Mouse (Mus musculus): ENCODE results near the gene Exoc7. TPM values are rescaled to one million over a fixed set of nuclear protein-coding genes. Genes with fewer than 3 reads are reported as not detected.
A peak's percentile ranks its signal among the peaks of the same experiment; 100 is the strongest.

Exoc7 gene
- total and polyA plus RNA-seq, 2 experiments from 2014 or later = 95.3 to 128 TPM

GRCm38 (mm10) chr11:116342069-116342791 is 35.2 kb upstream of the Exoc7 start:
- H3K4me2 ChIP-seq (ENCODE audit: low read depth, low read length) = no peak overlapping the region
- H3K9me3 ChIP-seq (ENCODE audit: low read length) = no peaks in the 10 kb centered on the region
- DNase-seq (ENCODE audit: low spot score) = peak; percentile 76
- peak overlapping the region; percentile 71 for H3K27ac ChIP-seq
- 44% methylated on average over 25 of the region's 25 CpGs for WGBS
- peaks cover 12% of the 10 kb centered on the region for H3K36me3 ChIP-seq (ENCODE audit: insufficient read depth, low read length)
- no peak overlapping the region for H3K9ac ChIP-seq (replicated peaks; ENCODE audit: low read length)
- ATAC-seq = peak; percentile 87
- no peak overlapping the region for H3K4me3 ChIP-seq (ENCODE audit: low read length)
- peak; percentile 15; the same call in 1 of the 2 replicates for TF ChIP-seq CTCF (IDR thresholded peaks at IDR 0.05; ENCODE audit: low read depth)
- H3K27me3 ChIP-seq (ENCODE audit: insufficient read depth, low read length) = no peaks in the 10 kb centered on the region
- 0 out of 2 replicates have a peak, but pooled peaks cover 7% of the 10 kb centered on the region for H3K4me1 ChIP-seq (ENCODE audit: insufficient read depth, low read length)

GRCm38 (mm10) chr11:116337531-116337930 is 30.5 kb upstream of the Exoc7 start:
- Histone ChIP-seq H3K4me1 (ENCODE audit: insufficient read depth, low read length) (peaks cover 29% of the 10 kb centered on the region), H3K4me2 (ENCODE audit: low read depth, low read length) (no peak overlapping the region), H3K9ac (replicated peaks; ENCODE audit: low read length) (no peak overlapping the region), H3K27me3 (ENCODE audit: insufficient read depth, low read length) (no peaks in the 10 kb centered on the region), H3K4me3 (ENCODE audit: low read length) (no peak overlapping the region), H3K9me3 (ENCODE audit: low read length) (no peaks in the 10 kb centered on the region), H3K27ac (no peak overlapping the region), H3K36me3 (ENCODE audit: insufficient read depth, low read length) (no peaks in the 10 kb centered on the region)
- DNase-seq (ENCODE audit: low spot score) = no peak
- no peak for TF ChIP-seq CTCF (IDR thresholded peaks at IDR 0.05; ENCODE audit: low read depth)
- WGBS = 87% methylated on average over 6 of the region's 6 CpGs
- ATAC-seq = no peak

GRCm38 (mm10) chr11:116337000-116337399 is 30.0 kb upstream of the Exoc7 start:
- ATAC-seq (no peak), DNase-seq (ENCODE audit: low spot score) (no peak)
- H3K4me3 ChIP-seq (ENCODE audit: low read length) = no peak overlapping the region
- no peak for TF ChIP-seq CTCF (IDR thresholded peaks at IDR 0.05; ENCODE audit: low read depth)
- no peak overlapping the region for H3K27ac ChIP-seq
- H3K36me3 ChIP-seq (ENCODE audit: insufficient read depth, low read length) = no peaks in the 10 kb centered on the region
- H3K27me3 ChIP-seq (ENCODE audit: insufficient read depth, low read length) = no peaks in the 10 kb centered on the region
- 57% methylated on average over 12 of the region's 12 CpGs for WGBS
- H3K4me1 ChIP-seq (ENCODE audit: insufficient read depth, low read length) = peaks cover 25% of the 10 kb centered on the region
- H3K9me3 ChIP-seq (ENCODE audit: low read length) = no peaks in the 10 kb centered on the region
- H3K4me2 ChIP-seq (ENCODE audit: low read depth, low read length) = no peak overlapping the region
- H3K9ac ChIP-seq (replicated peaks; ENCODE audit: low read length) = no peak overlapping the region

- TF ChIP-seq CTCF (IDR thresholded peaks at IDR 0.05; ENCODE audit: low read depth) = no peak
- Histone ChIP-seq H3K27ac (peak overlapping the region; percentile 86), H3K36me3 (ENCODE audit: insufficient read depth, low read length) (no peaks in the 10 kb centered on the region), H3K9me3 (ENCODE audit: low read length) (no peaks in the 10 kb centered on the region), H3K9ac (replicated peaks; ENCODE audit: low read length) (peak overlapping the region; percentile 13; the same call in 1 of the 2 replicates), H3K4me2 (ENCODE audit: low read depth, low read length) (peak overlapping the region; percentile 99), H3K27me3 (ENCODE audit: insufficient read depth, low read length) (no peaks in the 10 kb centered on the region), H3K4me1 (ENCODE audit: insufficient read depth, low read length) (peaks cover 22% of the 10 kb centered on the region), H3K4me3 (ENCODE audit: low read length) (peak overlapping the region; percentile 49; the same call in 1 of the 2 replicates)
- DNase-seq (ENCODE audit: low spot score) = peak; percentile 51
- 58% methylated on average over 4 of the region's 4 CpGs for WGBS
- ATAC-seq = no peak
These were observed 29.4 kb upstream of the Exoc7 start for GRCm38 (mm10) chr11:116336393-116336792.

GRCm38 (mm10) chr11:116335244-116336036 is 28.4 kb upstream of the Exoc7 start, which contains the start of gene Foxj1:
TSS of gene Foxj1 (minus strand) at chr11:116335399.
- WGBS = under 1% methylated on average over 50 of the region's 61 CpGs
- Histone ChIP-seq H3K27me3 (ENCODE audit: insufficient read depth, low read length) (no peaks in the 10 kb centered on the region), H3K4me1 (ENCODE audit: insufficient read depth, low read length) (peaks cover 22% of the 10 kb centered on the region), H3K27ac (peak within 1 kb of the TSS; percentile 86), H3K9me3 (ENCODE audit: low read length) (no peaks in the 10 kb centered on the region), H3K9ac (replicated peaks; ENCODE audit: low read length) (peak within 1 kb of the TSS; percentile 61), H3K4me2 (ENCODE audit: low read depth, low read length) (peak within 1 kb of the TSS; percentile 99), H3K4me3 (ENCODE audit: low read length) (peak within 1 kb of the TSS; percentile 49), H3K36me3 (ENCODE audit: insufficient read depth, low read length) (no peaks in the 10 kb centered on the region)
- peak; percentile 56 for TF ChIP-seq CTCF (IDR thresholded peaks at IDR 0.05; ENCODE audit: low read depth)
- DNase-seq (ENCODE audit: low spot score) (peak; percentile 97), ATAC-seq (peak; percentile 93)

GRCm38 (mm10) chr11:116334417-116334782 is 27.4 kb upstream of the Exoc7 start:
- Histone ChIP-seq H3K27me3 (ENCODE audit: insufficient read depth, low read length) (no peaks in the 10 kb centered on the region), H3K4me2 (ENCODE audit: low read depth, low read length) (peak overlapping the region; percentile 99), H3K27ac (no peak overlapping the region; the same call in 1 of the 2 replicates), H3K36me3 (ENCODE audit: insufficient read depth, low read length) (no peaks in the 10 kb centered on the region), H3K4me3 (ENCODE audit: low read length) (peak overlapping the region; percentile 49), H3K9ac (replicated peaks; ENCODE audit: low read length) (0 out of 2 replicates have a peak overlapping the region, but pooled peaks have one; percentile 22), H3K9me3 (ENCODE audit: low read length) (no peaks in the 10 kb centered on the region), H3K4me1 (ENCODE audit: insufficient read depth, low read length) (peaks cover 27% of the 10 kb centered on the region)
- 6% methylated on average over 26 of the region's 26 CpGs for WGBS
- no peak for ATAC-seq
- no peak for DNase-seq (ENCODE audit: low spot score)
- TF ChIP-seq CTCF (IDR thresholded peaks at IDR 0.05; ENCODE audit: low read depth) = no peak

Measured in hindbrain, postnatal 0 days (tissue).